Mouse (Mus musculus): ENCODE measurements around the gene BC051142.

DNA sequence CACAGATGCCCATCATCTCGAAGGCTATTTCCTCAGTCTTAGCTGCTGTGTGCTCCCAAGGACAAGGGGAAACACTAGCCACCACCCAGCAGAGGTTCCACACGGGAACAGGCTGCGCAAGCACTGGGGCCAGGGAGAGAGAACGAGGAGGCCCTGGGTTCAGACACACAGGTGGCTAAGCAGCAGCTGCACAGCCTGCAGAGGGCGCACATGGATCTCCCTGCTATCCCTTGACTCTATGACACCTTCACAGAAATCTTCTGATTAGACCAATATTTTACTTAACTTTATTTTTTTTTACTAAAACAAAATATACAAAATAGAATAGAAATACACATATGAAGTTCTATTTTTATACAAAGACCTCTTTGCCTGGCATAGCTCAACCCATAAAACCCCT lies 1.3 kb upstream of the BC051142 start:
- TF ChIP-seq ZNF384 (IDR thresholded peaks at IDR 0.05; ENCODE audit: low read depth, low read length): no peak
- no peak for TF ChIP-seq HCFC1 (IDR thresholded peaks at IDR 0.05; ENCODE audit: borderline replicate concordance, insufficient read depth, low read length)
- no peak for TF ChIP-seq MAFK (IDR thresholded peaks at IDR 0.05; ENCODE audit: insufficient read depth, low read depth, low read length)
